Comparison of ENCODE assay signal across 8 mouse cellular contexts in genomic region chr2:157069355-157069735, GRCm38 (mm10). TPM values are rescaled to one million over a fixed set of nuclear protein-coding genes. Genes with fewer than 3 reads are reported as not detected.
A peak's percentile ranks its signal among the peaks of the same experiment; 100 is the strongest.
DNase-seq lines count a peak whose midpoint lies in the region; ATAC-seq and TF ChIP-seq lines count a peak whose summit lies in the region.

No protein-coding gene starts in this region.

- no peaks in the 10 kb centered on the region for H3K36me3 ChIP-seq in liver, adult 2 months (ENCODE audit: control insufficient read depth, insufficient read depth, low read length)
- peaks cover 67% of the 10 kb centered on the region for H3K36me3 ChIP-seq in hindbrain, embryonic 10.5 days
- peaks cover 18% of the 10 kb centered on the region for H3K36me3 ChIP-seq in midbrain, embryonic 14.5 days (ENCODE audit: control insufficient read depth, insufficient read depth, low read length)

- TF ChIP-seq CTCF in liver, adult 2 months (IDR thresholded peaks at IDR 0.05; ENCODE audit: low read depth, low read length) = no peak

- peaks cover 4% of the 10 kb centered on the region; the same call in 1 of the 2 replicates for H3K79me2 ChIP-seq in liver, adult 2 months (ENCODE audit: control insufficient read depth, insufficient read depth, low read length)

- H3K4me2 ChIP-seq in midbrain, embryonic 14.5 days (ENCODE audit: low read length) = peak overlapping the region; percentile 0; the same call in 1 of the 2 replicates

- H3K4me1 ChIP-seq in liver, adult 2 months (ENCODE audit: control insufficient read depth, insufficient read depth, low read length) = peaks cover 18% of the 10 kb centered on the region
- peaks cover 86% of the 10 kb centered on the region for H3K4me1 ChIP-seq in hindbrain, embryonic 10.5 days (replicated peaks)
- H3K4me1 ChIP-seq in midbrain, embryonic 14.5 days (ENCODE audit: control insufficient read depth, insufficient read depth, low read length) = peaks cover 68% of the 10 kb centered on the region

- H3K4me3 ChIP-seq in liver, adult 2 months (ENCODE audit: insufficient read depth, low read depth, low read length) = no peak overlapping the region
- no peak overlapping the region for H3K4me3 ChIP-seq in hindbrain, embryonic 10.5 days
- H3K4me3 ChIP-seq in midbrain, embryonic 14.5 days (replicated peaks; ENCODE audit: low read depth, low read length) = no peak overlapping the region

- DNase-seq in liver, adult 2 months (ENCODE audit: extremely low read depth, low read depth, low spot score) = peak; percentile 14
- DNase-seq in liver = no peak
- DNase-seq in cerebellum, postnatal 36 days = peak; percentile 89 to 95
- peak; percentile 22 for DNase-seq in hindbrain, embryonic 10.5 days (ENCODE audit: low spot score)
- no peak for DNase-seq in midbrain, embryonic 14.5 days
- DNase-seq in right cerebral cortex, postnatal 36 days (ENCODE audit: low spot score in 2 of 2) = no peak
- DNase-seq in T-cell, adult 2 months (ENCODE audit: low spot score) = no peak
- DNase-seq in right cerebral cortex, postnatal 25 days = no peak

- no peaks in the 10 kb centered on the region for H3K27me3 ChIP-seq in liver, adult 2 months (ENCODE audit: control insufficient read depth, insufficient read depth, low read length)
- no peaks in the 10 kb centered on the region for H3K27me3 ChIP-seq in hindbrain, embryonic 10.5 days (ENCODE audit: insufficient read depth, poor library complexity, severe bottlenecking)
- no peaks in the 10 kb centered on the region for H3K27me3 ChIP-seq in midbrain, embryonic 14.5 days (ENCODE audit: control insufficient read depth, insufficient read depth, low read length)

- peak overlapping the region; percentile 32; the same call in 1 of the 2 replicates for H3K27ac ChIP-seq in liver, adult 2 months (replicated peaks; ENCODE audit: insufficient read depth, low read depth, low read length)
- peak overlapping the region; percentile 73 for H3K27ac ChIP-seq in hindbrain, embryonic 10.5 days
- H3K27ac ChIP-seq in midbrain, embryonic 14.5 days (replicated peaks; ENCODE audit: low read depth, low read length) = peak overlapping the region; percentile 37

- no peak for TF ChIP-seq POLR2A in liver, adult 2 months (IDR thresholded peaks at IDR 0.05; ENCODE audit: extremely low read depth, insufficient read depth, low read length)

- H3K9ac ChIP-seq in liver, adult 2 months (ENCODE audit: low read depth, low read length) = no peak overlapping the region
- H3K9ac ChIP-seq in midbrain, embryonic 14.5 days (replicated peaks; ENCODE audit: low read length) = 0 out of 2 replicates have a peak overlapping the region, but pooled peaks have one; percentile 34

- no peaks in the 10 kb centered on the region for H3K9me3 ChIP-seq in hindbrain, embryonic 10.5 days
- no peaks in the 10 kb centered on the region for H3K9me3 ChIP-seq in midbrain, embryonic 14.5 days (ENCODE audit: control insufficient read depth, low read length)

- 76% methylated on average over 3 of the region's 3 CpGs for WGBS in liver, adult 2 months
- 63% methylated on average over 3 of the region's 3 CpGs for WGBS in hindbrain, embryonic 10.5 days
- 42% methylated on average over 3 of the region's 3 CpGs for WGBS in midbrain, embryonic 14.5 days

- no peak for ATAC-seq in midbrain, embryonic 14.5 days (ENCODE audit: low FRiP score, low TSS enrichment)

RNA-seq across cellular contexts. Expression of gene Soga1, which starts 9.7 kb away (rescaled TPM):
- 1.0 and 2.6 TPM in 2 replicates for total RNA-seq in liver, adult 2 months (2014; rRNA removed)
- 1.1 and 1.5 TPM in 2 replicates for polyA plus RNA-seq in liver, adult 2 months (2012; rRNA removed)
- polyA plus RNA-seq in hindbrain, embryonic 10.5 days (2016; fragmentation: Nextera tagmentation; extraction: Ambion mirVana) = 3.7 and 4.0 TPM in 2 replicates
- polyA plus RNA-seq in midbrain, embryonic 14.5 days (2014; fragmentation: Nextera tagmentation; extraction: Ambion mirVana) = 12.0 and 13.1 TPM in 2 replicates

RNA-seq across cellular contexts. Expression of gene Tldc2, which starts 17.5 kb away (rescaled TPM):
- not detected in 2 replicates for total RNA-seq in liver, adult 2 months (2014; rRNA removed)
- polyA plus RNA-seq in liver, adult 2 months (2012; rRNA removed) = not detected in 2 replicates
- not detected in 2 replicates for polyA plus RNA-seq in hindbrain, embryonic 10.5 days (2016; fragmentation: Nextera tagmentation; extraction: Ambion mirVana)
- polyA plus RNA-seq in midbrain, embryonic 14.5 days (2014; fragmentation: Nextera tagmentation; extraction: Ambion mirVana) = not detected in 2 replicates

Comparison
In these comparisons a context has a peak if more than half of its experiments do, and no peak if none do; other contexts are left out.
1. DNase-seq: peak in liver, adult 2 months (single experiment), cerebellum, postnatal 36 days (2 of 2) and hindbrain, embryonic 10.5 days (single experiment); none in liver (single experiment), midbrain, embryonic 14.5 days (single experiment), right cerebral cortex, postnatal 36 days (0 of 2), T-cell, adult 2 months (single experiment) and right cerebral cortex, postnatal 25 days (single experiment).
2. Peak in every context shown above with its lines, with median percentiles within 50 percentile points of each other: H3K27ac ChIP-seq.